Mouse (Mus musculus): Measurements from ENCODE around the gene Prcp.

DNA sequence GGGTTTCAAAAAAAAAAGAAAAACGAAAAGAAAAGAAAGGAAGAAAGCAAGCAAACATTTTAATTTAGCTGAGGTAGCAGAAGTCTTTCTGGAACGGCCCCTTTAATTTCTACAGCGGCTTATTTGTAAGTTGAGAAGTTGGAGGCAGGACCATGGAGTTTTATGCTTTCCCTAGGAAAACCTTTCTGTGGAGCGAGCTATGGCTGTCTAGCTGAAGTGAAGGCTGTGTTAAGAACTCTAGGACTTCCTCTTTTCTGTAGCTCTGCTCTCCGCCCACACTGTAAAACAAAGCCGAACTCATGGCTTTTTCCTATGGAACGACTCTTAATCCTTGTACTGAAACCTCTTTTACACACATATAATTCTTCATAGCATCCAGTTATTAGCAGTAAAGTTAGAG is 2.3 kb downstream of the Prcp start:
- TF ChIP-seq ZC3H11A (IDR thresholded peaks at IDR 0.05; ENCODE audit: borderline replicate concordance, low read depth, low read length) (no peak), HCFC1 (IDR thresholded peaks at IDR 0.05; ENCODE audit: borderline replicate concordance, insufficient read depth, low read length) (no peak), MAFK (IDR thresholded peaks at IDR 0.05; ENCODE audit: insufficient read depth, low read depth, low read length) (no peak), ZNF384 (IDR thresholded peaks at IDR 0.05; ENCODE audit: low read depth, low read length) (no peak), CHD2 (IDR thresholded peaks at IDR 0.05; ENCODE audit: low read depth, low read length) (no peak)

Data from ES-E14 (cell line).